Mouse (Mus musculus) adrenal gland, adult 2 months (tissue): Measurements from ENCODE around the gene Thsd4. TPM values are rescaled to one million over a fixed set of nuclear protein-coding genes. Genes with fewer than 3 reads are reported as not detected.

ENCODE experiments used
- DNase-seq: peaks from one replicate; pipeline ENCODE4 v3.0.0; 2021
- polyA plus RNA-seq: library from polyadenylated mRNA; depleted of rRNA; stranded (reverse); fragments of >200 nt; gene quantifications from 2 replicates; pipeline ENCODE4 v1.2.3, GENCODE M21; 2012
- total RNA-seq, 2 experiments: library from RNA; stranded (reverse); gene quantifications; 2 replicates each; pipeline ENCODE4 v1.2.3; 2021

The Thsd4 gene
- total and polyA plus RNA-seq, 3 experiments, result 2.4 to 5.0 (median 3.7) TPM

DNA sequence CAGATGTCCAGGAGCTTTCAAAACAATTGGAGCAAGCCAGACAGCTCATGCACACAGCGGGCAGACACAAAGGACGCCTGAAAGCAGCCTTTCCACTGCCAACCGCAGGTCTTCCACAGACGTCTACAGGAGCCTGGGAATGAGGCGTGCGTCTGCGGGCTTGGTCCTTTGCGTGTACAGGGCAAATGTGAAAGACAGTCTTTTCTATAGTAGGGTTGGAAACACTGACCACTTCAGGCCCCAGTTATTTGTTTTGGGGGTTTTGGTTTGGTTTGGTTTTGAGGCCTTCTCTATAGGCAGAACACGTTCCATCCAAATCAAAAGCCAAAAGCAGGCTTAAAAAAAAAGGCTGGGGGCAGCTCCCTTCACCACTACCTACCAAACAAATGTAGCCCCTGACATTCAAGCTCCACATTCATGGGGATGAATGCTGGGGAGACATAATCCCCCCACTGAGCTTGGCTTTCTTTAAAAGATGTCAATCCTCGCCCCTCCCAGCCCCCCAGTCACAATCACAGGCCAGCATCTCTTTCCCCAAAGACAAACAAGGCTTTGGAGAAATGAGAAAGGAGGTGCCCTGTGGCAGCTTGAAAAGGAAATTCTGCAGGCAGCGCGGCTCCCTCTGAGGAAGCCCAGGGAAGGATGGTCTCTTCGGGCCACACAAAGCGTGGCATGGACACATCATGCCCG lies 255.1 kb downstream of the Thsd4 start:
- no peak for DNase-seq

DNA sequence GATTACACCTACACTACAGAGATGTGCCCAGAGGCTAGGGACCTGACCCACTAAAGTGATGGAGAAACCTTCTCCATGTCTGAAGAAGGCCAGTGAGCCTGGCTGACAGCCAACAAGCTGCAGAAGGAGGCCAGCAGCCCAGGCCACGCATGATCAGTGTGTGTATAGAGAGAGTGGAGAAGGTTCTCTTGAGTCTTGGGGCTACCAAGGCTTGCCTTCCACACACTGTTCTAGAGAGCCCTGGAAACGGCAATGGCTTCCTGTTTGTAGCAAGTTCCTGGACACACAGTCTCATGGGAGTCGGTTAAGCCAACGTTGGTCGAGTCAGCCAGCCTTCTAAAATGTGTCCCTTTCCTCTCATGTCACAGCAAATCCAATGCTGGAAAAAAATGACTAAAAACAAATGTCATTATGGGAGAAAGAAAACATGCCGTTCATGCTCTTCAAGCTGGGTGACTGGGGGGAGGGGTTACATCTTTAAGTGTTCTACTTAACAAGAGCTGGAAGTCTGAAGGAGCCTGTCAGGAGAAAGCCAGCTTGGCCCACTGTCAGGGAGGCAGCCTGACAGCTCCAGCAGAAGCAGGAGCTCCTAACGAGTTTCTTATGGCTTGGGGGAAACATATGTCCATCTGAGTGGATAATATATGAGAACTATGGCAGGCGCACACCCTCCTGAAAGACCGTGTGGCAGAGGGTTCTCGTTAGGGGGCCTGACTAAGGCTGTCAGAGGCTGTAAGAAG lies 257.1 kb downstream of the Thsd4 start:
- no peak for DNase-seq

DNA sequence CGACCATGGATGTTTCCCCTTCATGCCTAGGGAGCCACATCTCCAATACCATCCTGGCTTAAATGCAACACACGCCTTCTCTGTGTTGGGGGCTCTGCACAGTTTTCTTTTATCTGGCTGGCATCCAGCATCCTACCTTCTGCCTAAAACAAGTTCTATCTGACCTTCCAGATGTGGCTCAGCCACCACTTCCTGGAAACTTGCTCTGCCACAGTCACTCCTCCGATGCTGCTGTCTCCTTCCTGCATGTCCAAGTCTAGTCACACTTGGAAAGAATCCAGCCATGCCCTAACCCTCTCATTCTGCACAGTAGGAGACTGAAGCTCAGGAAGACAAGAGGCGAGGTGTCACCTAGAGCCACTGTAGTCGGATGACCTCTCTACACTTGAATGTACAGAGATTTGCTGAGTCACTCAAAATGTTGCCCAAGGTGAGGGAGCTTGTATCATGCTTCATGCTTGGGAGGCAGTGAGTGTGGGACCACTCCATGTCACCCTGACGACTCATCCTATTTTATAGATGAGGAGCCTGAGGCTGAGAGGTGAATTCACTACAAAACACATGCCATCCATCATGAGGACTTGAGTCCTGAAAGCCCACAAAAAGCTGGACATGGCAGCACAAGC lies 259.2 kb downstream of the Thsd4 start:
- DNase-seq, result no peak

DNA sequence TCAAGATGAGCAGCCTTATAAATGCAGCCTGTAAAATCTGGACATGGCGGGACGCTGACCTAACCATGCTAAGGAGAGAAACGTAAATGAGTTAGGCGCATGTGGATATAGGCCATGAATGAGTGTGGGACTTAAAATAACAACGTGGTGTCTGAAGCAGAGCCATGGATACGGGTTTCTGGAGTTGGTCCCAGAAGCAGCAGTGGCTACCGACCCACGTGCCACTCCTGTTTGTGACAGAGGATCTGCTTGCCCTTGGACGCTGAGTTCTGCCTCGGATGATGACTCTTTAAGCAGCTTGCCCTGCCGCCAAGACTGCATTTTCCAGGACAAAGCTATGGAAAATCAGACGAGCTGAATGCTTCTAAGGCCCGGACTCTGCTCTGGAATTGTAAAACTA lies 262.2 kb downstream of the Thsd4 start:
- no peak for DNase-seq

DNA sequence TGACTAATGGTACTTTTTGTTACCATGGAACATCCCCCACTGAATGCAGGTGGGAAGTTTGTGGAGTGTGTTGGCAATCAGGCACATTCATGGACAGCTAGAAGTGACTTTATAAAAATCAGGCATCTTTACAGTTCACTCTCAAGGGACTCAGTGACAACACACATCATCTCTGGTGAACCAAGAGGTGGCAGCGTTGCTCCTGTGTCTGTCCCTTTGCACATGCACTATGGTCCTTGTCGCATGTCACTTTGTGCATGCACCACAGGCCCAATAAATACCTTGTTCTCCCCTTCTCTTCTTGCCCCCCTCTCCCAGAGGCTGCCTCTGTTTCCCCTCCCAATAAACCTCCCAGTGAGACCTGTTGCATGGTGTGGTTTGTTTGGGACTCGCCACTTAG lies 270.1 kb downstream of the Thsd4 start:
- no peak for DNase-seq

DNA sequence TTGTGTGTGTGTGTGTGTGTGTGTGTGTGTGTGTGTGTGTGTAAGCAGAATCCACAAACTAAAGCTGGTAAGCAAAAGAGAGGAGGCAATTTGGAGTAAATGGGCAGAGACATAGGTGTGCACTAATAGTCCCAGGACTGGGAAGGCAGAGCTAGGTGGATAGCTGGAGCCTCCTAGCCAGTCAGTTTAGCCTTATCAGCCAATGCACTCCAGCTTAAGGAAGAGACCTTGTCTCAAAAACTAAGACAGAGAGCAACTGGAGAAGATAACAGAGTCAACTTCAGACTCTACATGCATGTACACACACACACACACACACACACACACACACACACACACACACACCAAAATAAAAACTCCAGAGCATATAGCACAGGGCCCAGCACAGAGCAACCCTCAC lies 271.4 kb downstream of the Thsd4 start:
- no peak for DNase-seq

DNA sequence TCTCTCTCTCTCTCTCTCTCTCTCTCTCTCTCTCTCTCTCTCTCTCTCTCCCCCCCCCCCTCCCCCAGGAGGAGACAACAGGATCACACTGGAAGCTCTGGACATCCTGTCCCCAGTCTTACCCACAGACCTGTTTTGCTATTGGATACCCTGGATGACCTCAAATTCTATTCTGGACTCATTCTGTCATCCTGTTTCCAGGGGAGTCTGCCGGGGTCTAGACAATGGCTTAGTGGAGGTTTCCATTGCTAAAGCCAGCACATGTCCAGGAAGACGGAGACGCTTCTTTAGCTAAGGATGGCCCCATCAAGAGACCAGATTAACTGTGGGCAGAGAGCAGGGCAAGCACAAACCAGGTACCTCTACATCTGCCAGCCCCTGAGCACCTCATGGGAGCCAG lies 273.8 kb downstream of the Thsd4 start:
- no peak for DNase-seq

DNA sequence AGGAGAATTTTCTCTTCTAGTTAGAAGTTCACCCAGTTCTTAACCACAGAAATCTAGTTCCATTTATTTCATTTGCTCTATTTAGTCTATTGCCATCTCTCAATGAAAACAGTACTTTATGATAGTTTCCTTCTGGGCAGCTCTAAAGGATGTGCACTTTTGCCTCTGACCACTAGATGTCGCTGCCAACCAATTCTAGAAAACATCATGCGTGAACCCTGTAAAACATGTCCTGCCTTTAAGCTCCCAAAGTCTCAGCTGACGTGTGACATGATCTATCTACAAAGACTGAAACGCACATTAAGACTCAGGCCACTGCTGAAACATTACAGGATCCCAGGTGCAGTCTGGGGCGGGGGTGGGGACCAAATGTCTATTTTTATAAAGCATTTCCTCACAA lies 276.9 kb downstream of the Thsd4 start:
- DNase-seq, result peak; percentile 58

DNA sequence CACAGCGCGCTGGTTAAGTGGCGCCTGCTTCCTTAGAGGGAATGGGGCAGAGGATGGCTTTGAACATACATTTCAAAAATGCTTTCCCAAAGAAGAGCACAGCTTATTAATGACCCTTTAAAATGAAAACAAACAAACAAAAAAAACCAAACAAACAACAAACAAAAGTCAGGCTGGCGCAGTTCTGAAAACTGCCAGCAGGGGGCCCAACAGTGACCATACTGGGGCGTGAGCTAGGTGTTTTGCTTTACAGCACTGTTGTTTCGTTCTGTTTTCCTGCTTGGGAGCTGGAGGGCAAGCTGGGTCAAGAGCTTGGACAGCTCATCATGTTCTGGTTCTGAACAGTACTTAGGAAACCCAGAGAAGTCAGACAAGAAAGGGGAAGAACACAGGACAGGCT lies 278.3 kb downstream of the Thsd4 start:
- no peak for DNase-seq

DNA sequence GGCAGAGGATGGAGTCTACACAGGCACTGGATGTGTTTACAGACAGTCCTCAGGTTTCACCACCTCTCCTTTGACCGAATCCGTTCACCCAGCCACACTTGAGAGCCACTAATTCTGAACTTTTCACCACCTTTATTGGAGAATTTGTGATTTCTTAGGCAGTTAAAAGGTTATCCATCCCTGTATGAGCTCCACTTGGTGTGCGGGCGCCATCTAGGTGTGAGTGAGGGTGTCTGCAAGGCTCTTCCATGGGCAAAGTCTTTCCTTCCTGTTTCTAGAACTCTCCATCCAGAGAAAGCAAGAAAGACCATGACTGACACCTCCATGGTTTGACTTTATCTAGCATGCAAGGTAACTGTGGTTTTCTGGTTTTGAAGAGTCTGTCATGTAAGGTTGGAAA lies 284.2 kb downstream of the Thsd4 start:
- peak; percentile 45 for DNase-seq

DNA sequence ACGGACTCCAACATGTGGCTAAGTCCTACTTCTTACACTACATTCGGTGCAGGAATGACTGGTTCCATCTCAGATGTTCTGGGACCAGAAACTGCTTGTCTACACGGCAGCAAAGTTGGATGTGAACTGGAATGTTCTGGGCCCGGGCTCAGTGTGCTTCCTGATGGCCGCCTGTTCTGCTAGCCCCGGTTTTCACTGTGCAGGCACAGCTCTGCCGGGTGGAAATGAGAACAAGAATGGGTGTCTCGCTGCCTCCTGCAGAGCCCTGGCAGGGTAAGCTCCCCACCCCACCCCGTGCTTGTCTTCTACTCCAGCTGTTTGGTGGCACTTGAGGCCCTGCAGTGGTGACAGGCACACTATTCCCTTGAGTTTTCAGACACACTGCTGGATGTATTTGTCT lies 285.7 kb downstream of the Thsd4 start:
- no peak for DNase-seq

DNA sequence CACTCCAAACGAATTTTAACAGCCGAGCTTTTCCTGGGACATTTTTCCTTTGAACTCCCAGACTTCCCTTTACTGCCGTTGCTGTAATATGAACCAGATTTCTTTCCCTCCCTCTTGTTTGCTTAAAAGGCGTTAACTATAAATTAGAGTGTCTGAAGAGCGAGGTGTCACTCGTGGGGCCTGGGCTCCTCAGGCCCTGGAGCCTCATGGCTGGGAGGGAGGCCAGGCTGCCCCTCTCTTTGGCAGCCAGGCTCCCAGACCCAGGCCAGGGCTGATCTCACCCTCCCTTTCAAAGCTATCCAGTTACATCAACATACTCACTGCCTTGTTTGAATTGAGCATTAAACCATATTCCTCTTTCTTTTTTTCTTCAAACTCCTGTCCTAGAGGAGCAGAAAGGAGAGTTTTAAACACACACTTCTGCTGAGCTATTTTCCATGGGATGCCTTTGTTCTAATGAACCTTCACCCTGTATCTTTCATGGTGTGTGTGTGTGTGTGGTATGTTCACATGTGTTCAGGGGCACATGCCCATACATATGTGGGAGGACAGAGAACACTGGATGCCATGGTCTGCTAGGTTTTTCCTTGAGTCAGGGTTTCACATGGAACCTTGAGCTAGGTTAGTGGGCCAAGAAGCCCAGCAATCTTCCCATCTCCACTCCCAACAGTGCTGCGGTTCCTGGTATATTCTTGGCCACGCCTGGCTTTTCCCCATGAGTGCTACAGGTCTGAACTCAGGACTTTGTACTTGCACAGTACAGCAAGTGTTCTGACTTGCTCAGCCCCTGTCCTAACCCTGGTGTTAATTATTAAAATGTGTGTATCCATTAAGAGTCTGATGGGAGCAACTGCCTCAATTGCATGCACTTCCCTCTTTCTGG lies 287.4 kb downstream of the Thsd4 start:
- DNase-seq, result no peak

DNA sequence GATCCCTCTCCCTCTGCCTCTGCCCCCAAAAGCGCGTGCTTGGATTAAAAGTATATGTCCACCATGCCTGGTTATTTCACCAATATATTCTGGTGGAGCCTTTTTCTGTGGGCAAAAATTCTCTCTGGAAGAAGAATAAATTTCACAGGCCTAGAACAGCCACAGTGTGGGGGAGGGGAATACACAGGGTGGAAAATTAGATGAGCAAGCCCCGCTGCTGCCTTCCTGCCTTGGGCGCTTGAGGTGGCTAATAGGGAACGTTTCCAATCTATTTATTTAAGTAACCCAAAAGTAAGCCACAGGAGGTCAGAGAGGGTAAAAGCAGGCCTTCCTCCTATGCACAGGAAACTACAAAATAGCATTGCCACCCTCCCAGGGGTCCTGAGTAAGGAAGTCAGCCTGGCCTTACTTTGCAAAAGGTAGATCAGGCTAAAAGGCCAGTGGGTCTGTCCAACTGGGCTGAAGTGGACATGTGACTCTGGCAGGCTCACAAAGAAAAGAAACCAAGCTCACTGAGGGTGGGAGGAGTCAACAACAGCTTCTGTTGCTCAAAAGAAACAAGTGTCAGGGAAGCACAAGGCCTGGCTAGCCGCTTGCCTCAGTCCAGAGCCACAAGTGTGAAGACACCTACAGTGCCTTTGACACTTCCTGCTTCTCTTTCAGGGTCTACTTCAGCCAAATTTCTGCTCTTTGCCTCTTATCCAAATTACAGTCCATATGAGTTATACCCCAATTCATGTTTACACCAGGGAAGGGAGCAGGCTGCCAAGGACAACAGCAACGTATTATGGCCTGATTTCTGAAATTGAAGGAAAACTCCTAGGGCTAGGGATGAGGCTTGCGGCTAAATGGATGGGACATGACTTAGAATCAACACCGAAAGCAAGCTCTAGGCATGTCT lies 289.6 kb downstream of the Thsd4 start:
- no peak for DNase-seq

DNA sequence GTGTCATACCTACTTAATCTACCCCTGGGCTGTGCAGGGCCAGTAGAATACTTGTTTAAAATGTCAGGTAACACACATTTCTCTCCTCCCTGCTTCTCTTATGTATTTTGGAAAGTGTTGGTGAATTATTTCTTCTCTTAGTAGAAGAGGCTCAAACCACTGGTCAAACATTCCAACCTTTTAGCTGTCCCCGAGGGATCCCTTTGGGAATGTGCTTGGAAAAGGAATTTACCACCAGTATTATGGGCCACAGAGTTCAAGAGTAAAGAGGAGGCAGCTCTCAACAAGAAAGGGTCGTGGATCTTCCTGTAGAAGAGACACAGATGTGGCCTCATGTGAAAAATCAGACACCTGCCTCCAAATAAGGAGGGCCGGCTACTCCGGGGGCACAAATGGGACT lies 292.4 kb downstream of the Thsd4 start:
- no peak for DNase-seq

DNA sequence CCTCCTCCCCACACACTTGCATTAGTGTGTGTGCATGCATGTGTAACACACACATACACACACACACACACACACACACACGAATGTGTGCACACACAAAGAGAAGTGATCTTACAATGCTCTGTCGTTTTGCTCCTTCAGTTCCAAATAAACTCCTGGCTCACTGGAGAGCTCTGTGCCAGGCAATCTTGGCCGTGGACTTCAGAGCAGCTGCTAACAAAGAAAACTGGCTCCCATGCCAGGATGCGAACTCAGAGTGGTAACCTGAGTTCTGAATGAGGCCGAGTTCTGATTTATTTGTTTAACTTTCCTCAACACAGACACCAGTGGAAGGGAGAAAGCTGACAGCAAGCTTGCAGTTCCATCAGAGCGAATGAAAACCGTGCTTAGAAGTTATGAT lies 294.1 kb downstream of the Thsd4 start:
- DNase-seq, result no peak

DNA sequence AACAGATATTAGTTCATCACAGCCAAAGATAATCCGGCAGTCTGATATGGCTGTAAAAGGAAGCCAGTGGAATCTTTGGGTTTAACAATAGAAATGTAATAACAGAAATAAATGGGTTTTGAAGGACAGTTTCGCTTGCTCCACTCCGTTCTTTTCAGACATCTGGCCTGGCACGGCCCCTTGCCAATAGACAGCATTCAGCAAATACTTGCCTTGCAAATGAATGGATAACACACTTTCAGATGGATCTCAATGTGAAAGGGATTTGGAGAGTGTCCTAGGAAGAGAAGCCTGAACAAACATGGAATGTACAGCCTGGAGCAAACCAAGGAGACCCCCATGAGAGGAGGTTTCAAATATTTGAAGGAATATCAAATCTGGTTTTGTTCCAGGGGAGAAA lies 295.2 kb downstream of the Thsd4 start:
- DNase-seq, result no peak

DNA sequence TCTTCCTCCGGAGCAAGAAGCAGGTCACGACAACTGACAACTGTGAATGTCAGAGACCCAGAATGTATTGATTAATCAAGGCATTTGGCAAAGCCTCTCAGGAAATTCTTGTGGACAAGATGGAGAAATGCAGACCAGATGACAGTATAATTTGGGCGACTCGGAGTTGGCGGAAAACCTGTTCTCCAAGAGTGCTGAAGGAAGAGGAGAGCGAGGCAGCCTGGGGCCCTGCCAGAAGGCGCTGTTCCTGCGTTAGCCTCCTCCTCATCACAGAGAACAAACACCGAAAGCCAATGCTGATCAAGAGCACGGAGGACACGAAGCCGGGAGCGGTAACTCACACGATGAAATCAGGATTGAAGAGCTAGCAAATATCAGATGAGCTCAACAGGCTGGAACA lies 295.7 kb downstream of the Thsd4 start:
- no peak for DNase-seq

DNA sequence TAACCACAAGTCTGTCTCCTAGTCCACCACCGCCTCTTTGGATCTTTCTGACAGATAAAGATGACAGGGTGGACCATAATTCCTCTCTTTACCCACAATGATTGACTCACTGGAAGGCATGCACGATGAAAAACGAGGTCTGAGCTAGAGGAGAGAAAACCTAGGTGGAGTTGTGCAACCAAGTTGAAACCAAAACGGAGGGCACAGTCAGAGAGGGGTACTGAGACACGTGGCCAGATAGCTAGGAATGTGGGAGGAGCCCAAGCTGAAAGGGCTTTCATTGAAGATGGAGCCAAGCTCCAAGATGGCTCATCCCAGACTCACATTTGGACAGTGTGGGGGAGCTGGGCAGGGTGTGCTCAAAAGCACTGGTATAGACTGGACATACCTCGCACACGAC lies 296.4 kb downstream of the Thsd4 start:
- no peak for DNase-seq

DNA sequence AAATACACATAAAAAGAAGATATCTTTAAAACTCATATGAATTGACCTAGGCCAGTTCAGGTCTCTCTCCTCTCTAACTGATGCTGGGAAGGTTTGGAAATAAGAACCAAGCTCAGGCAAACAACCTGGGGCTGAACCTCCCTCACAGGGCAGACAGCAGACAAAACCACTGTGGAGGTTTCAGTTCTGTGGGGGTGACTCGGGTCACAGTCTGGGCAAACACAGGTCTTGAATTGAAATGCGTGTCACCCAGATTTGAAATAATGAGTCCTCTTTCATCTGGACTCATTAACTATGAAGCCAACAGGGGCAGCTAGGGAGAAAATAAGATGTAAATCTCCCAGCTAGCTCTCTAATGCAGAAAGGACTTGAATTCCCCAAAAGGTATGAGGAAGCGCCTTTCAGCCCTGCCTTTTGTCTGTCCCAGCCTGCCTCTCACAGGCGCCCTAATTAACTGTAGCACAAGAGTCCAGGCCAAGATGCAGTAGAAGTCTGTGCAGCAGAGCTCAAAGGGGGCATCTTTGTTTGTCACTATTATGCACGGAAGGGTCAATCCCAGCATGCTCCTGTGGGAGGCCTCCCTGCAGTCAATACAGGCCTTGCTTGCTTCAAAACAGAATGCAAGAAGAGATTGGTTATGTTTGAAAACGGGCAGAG lies 297.7 kb downstream of the Thsd4 start:
- DNase-seq, result no peak

DNA sequence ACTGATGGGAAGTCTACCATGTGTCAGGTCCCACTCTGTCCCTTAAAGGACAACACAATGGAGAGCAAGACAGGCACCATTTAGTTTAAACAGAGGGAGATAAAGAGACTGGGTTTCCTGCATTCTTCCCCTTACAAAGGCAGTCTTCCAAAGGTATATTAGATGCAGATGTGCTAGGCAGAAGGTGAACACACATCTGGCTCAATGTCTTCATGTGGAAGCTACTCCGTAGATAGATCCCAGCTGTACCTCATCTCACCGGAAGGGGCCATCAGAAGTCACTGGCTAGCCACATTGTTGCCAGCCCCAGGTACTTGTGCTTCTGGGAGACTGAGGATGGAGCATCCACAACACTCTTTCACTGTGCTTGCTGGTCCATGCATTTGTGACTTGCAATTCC lies 301.4 kb downstream of the Thsd4 start:
- no peak for DNase-seq

DNA sequence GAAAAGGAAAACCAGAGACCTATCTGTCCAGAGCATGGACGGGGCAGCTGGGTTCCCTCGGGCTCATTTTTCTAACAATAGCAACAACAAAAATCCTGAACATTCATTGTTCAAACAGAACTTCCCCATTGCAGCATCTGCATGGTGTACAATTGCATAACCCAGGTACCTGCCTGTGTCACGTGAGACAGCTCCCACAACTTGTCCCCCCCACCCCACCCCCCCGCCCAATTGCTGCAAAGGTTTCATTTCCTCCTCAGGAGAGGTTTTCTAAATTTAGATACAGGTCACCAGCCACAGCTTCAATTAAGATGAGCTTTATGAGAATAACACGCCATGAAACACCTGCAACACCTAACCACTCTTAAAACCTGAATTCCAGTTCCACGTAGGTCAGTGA lies 303.4 kb downstream of the Thsd4 start:
- no peak for DNase-seq
